Mouse (Mus musculus) neural tube, embryonic 10.5 days (tissue): ENCODE measurements at regions not wholly inside any gene's neighbourhood (a gene's known extent, or its start where the extent isn't known, plus 50 kb on each side); places are given as distances from the start of the nearest gene placed in this dataset.

ENCODE experiments used
- DNase-seq: peaks from one replicate; pipeline ENCODE4 v3.0.0-alpha.2; 2017; ENCODE audit warnings: low spot score; ENCODE audit errors: extremely low spot score

- no peak for DNase-seq
Measured at GRCm38 (mm10) chr2:56714568-56714967, 409.2 kb downstream of the Nr4a2 start.

DNA sequence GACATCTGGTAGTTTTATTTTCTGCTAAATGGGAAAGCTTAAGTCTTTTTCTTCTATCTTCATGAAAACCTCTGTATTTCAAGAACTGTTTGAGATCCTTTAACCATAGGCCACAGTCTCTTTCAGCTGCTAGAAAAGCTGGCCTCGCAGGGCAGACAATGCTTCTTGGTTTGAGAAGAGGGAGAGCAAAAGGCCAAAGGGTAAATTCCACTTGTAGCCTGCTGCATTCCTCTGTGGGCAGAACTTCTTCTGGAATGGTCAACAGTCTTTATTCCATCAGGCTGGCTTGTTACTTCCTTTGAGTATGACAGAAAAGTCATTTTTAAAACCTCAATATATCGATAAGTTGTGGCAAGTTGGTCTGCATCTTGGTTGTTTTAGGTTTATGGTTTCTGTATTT lies 440.2 kb downstream of the Nr4a2 start:
- peak; percentile 26 for DNase-seq

DNA sequence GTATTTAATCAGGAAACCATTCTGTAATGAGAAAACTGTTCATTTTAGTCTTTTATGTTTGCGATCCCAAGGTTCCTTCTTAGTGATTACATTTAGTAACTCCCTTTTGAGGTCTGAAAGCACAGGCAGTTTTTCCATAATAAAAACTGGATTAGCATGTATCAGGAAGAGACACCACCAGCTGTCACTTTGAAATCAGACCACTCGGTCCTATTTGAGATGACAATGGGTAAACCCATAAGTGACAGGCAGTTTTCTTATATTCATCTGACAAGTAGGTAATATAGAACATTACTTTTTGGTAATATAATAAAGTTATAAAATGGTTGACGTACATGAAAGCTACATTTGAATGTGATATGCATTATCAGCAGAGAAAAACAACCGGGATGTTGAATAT lies 449.9 kb downstream of the Nr4a2 start:
- no peak for DNase-seq

DNA sequence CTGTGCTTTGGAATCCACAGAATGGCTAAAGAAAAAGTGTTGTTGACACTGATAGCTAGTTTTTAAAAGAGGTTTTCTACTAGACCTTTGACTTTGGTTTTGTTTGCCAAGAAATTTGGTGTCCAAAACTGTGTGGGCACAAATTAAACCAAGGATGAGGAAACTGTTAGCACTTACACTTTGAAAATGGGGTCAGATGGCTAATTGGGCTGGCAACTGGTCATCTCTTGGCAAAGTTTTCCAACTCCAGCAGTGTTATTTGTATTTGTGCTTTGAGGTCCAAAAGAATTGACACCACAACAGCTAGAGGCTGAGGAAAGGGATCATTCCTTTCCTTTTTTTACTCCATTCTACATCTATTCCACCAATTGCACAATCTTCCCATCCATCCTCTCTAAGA lies 451.1 kb downstream of the Nr4a2 start:
- no peak for DNase-seq

- no peak for DNase-seq
Measured at GRCm38 (mm10) chr2:56662306-56662956, 461.4 kb downstream of the Nr4a2 start.
